In genomic region chr5:28466351-28466750, GRCm38 (mm10) we compare ENCODE assay signal across 11 mouse cellular contexts. TPM values are rescaled to one million over a fixed set of nuclear protein-coding genes. Genes with fewer than 3 reads are reported as not detected.
DNase-seq lines count a peak whose midpoint lies in the region; ATAC-seq and TF ChIP-seq lines count a peak whose summit lies in the region.
"Had no signal": no experiment of that assay in that cellular context is flagged by ENCODE, and none has a peak within 500 bp of the region (broad histone marks: within the 10 kb centered on the region; RNA-seq: fewer than 3 reads in every experiment).

No protein-coding gene starts in this region.

- H3K4me3 ChIP-seq in heart, embryonic 14.5 days (ENCODE audit: control insufficient read depth in 1 of 2, insufficient read depth in 1 of 2, low read depth in 1 of 2, low read length in 2 of 2), result peak overlapping the region; percentile 19 to 32
- peak overlapping the region; percentile 67 for H3K4me3 ChIP-seq in E14TG2a.4 (replicated peaks; ENCODE audit: low read length)
- H3K4me3 ChIP-seq in forebrain, embryonic 14.5 days (ENCODE audit: low read depth, low read length), result peak overlapping the region; percentile 42
- H3K4me3 ChIP-seq in limb, embryonic 14.5 days (replicated peaks; ENCODE audit: low read length), result peak overlapping the region; percentile 47
- no peak overlapping the region for H3K4me3 ChIP-seq in gastrocnemius, adult 2 months

- no peak overlapping the region for H3K9ac ChIP-seq in heart, embryonic 14.5 days (ENCODE audit: low read length)
- peak overlapping the region; percentile 58 for H3K9ac ChIP-seq in forebrain, embryonic 14.5 days (ENCODE audit: low read length)
- H3K9ac ChIP-seq in limb, embryonic 14.5 days (ENCODE audit: low read depth, low read length, severe bottlenecking), result no peak overlapping the region

- H3K4me2 ChIP-seq in heart, embryonic 14.5 days (ENCODE audit: low read length), result peak overlapping the region; percentile 56
- peak overlapping the region; percentile 72 for H3K4me2 ChIP-seq in forebrain, embryonic 14.5 days (ENCODE audit: low read length)
- peak overlapping the region; percentile 45 for H3K4me2 ChIP-seq in limb, embryonic 14.5 days (replicated peaks; ENCODE audit: low read depth, low read length, severe bottlenecking)

- intact Hi-C loops in heart, postnatal 36 days (cut with DNase I), result no loop called here
- intact Hi-C loops in gastrocnemius, postnatal 36 days (cut with DNase I), result loop anchor here (10.0 kb wide), 1 partner anchor 868 kb away; no protein-coding TSS in a partner anchor
- intact Hi-C loops in gastrocnemius, adult 2 months (cut with DNase I), result no loop called here

- no peaks in the 10 kb centered on the region for H3K9me3 ChIP-seq in heart, embryonic 14.5 days (ENCODE audit: control insufficient read depth, low read length)
- no peaks in the 10 kb centered on the region for H3K9me3 ChIP-seq in E14TG2a.4 (ENCODE audit: low read length)
- H3K9me3 ChIP-seq in forebrain, embryonic 14.5 days (replicated peaks; ENCODE audit: control insufficient read depth, low read length), result no peaks in the 10 kb centered on the region
- H3K9me3 ChIP-seq in limb, embryonic 14.5 days (ENCODE audit: control insufficient read depth, low read length), result no peaks in the 10 kb centered on the region

- peaks cover 97% of the 10 kb centered on the region for H3K27me3 ChIP-seq in heart, embryonic 14.5 days (ENCODE audit: control insufficient read depth, insufficient read depth, low read length)
- peaks cover 97% of the 10 kb centered on the region for H3K27me3 ChIP-seq in E14TG2a.4 (ENCODE audit: insufficient read depth, low read length)
- H3K27me3 ChIP-seq in forebrain, embryonic 14.5 days (replicated peaks; ENCODE audit: control insufficient read depth, insufficient read depth, low read length), result peaks cover 78% of the 10 kb centered on the region
- H3K27me3 ChIP-seq in limb, embryonic 14.5 days (ENCODE audit: control insufficient read depth, insufficient read depth, low read length), result peaks cover 79% of the 10 kb centered on the region

- under 1% methylated on average over 15 of the region's 15 CpGs for WGBS in heart, embryonic 14.5 days
- WGBS in forebrain, embryonic 14.5 days, result under 1% methylated on average over 15 of the region's 15 CpGs
- 0% methylated on average over 14 of the region's 15 CpGs for WGBS in limb, embryonic 14.5 days

- H3K27ac ChIP-seq in heart, embryonic 14.5 days (replicated peaks in 1 of 2; ENCODE audit: control insufficient read depth in 1 of 2, insufficient read depth in 1 of 2, low read depth in 2 of 2, low read length in 2 of 2), result no peak overlapping the region
- peak overlapping the region; percentile 70; the same call in 1 of the 2 replicates for H3K27ac ChIP-seq in forebrain, embryonic 14.5 days (ENCODE audit: low read depth, low read length)
- H3K27ac ChIP-seq in limb, embryonic 14.5 days (replicated peaks; ENCODE audit: low read depth, low read length), result no peak overlapping the region
- H3K27ac ChIP-seq in gastrocnemius, adult 2 months, result no peak overlapping the region

- DNase-seq in heart, postnatal 36 days, result no peak
- no peak for DNase-seq in forebrain, embryonic 14.5 days (ENCODE audit: low spot score)
- no peak for DNase-seq in limb, embryonic 14.5 days (ENCODE audit: low spot score)
- DNase-seq in gastrocnemius, postnatal 36 days, result no peak
- DNase-seq in gastrocnemius, adult 2 months, result no peak
- DNase-seq: gastrocnemius, postnatal 25 days had no signal

- TF ChIP-seq POLR2A in limb, embryonic 14.5 days (IDR thresholded peaks at IDR 0.05; ENCODE audit: borderline replicate concordance, extremely low read depth, insufficient read depth, insufficient read length), result no peak

- no peaks in the 10 kb centered on the region for H3K36me3 ChIP-seq in heart, embryonic 14.5 days (ENCODE audit: control insufficient read depth, insufficient read depth, low read length)
- H3K36me3 ChIP-seq in E14TG2a.4 (ENCODE audit: insufficient read depth, low read length), result no peaks in the 10 kb centered on the region
- no peaks in the 10 kb centered on the region for H3K36me3 ChIP-seq in forebrain, embryonic 14.5 days (ENCODE audit: control insufficient read depth, insufficient read depth, low read length)
- H3K36me3 ChIP-seq in limb, embryonic 14.5 days (ENCODE audit: control insufficient read depth, insufficient read depth, low read length), result no peaks in the 10 kb centered on the region

- TF ChIP-seq CTCF in E14TG2a.4 (conservative IDR thresholded peaks at IDR 0.05; ENCODE audit: low read length), result no peak
- TF ChIP-seq CTCF in gastrocnemius, adult 2 months (IDR thresholded peaks at IDR 0.05), result no peak

- peaks cover 2 to 22% of the 10 kb centered on the region in 2 experiments; a peak in 3 of 4 replicates for H3K4me1 ChIP-seq in heart, embryonic 14.5 days (ENCODE audit: control insufficient read depth in 2 of 2, insufficient read depth in 2 of 2, low read length in 2 of 2)
- peaks cover 48% of the 10 kb centered on the region for H3K4me1 ChIP-seq in E14TG2a.4 (replicated peaks; ENCODE audit: low read depth, low read length)
- 0 out of 2 replicates have a peak, but pooled peaks cover 7% of the 10 kb centered on the region for H3K4me1 ChIP-seq in forebrain, embryonic 14.5 days (ENCODE audit: control insufficient read depth, insufficient read depth, low read length)
- H3K4me1 ChIP-seq in limb, embryonic 14.5 days (ENCODE audit: control insufficient read depth, insufficient read depth, low read length), result peaks cover 8% of the 10 kb centered on the region

- no peak for ATAC-seq in heart, embryonic 14.5 days (ENCODE audit: insufficient number of reproducible peaks, insufficient read depth, low FRiP score, low read depth)
- no peak for ATAC-seq in forebrain, embryonic 14.5 days
- no peak for ATAC-seq in limb, embryonic 14.5 days (ENCODE audit: low FRiP score, low read depth)
- no peak for ATAC-seq in megakaryocyte-erythroid progenitor cell, adult 5-6 weeks (replicated peaks; ENCODE audit: low FRiP score, low TSS enrichment, poor library complexity, severe bottlenecking)
- ATAC-seq: activated CD4-positive, CD25-positive, alpha-beta regulatory T cell, adult 4 months had no signal

RNA-seq across cellular contexts. Expression of gene Shh, which starts 0.7 kb away (rescaled TPM):
- polyA plus RNA-seq in heart, embryonic 14.5 days (2014; fragmentation: Nextera tagmentation; extraction: Ambion mirVana), result not detected in 2 replicates
- total RNA-seq in heart, postnatal 36 days (2021), result not detected
- polyA plus RNA-seq in forebrain, embryonic 14.5 days (2014; fragmentation: Nextera tagmentation; extraction: Ambion mirVana), result 0.70 and 0.84 TPM in 2 replicates
- polyA plus RNA-seq in limb, embryonic 14.5 days (2012; rRNA removed), result 0.33 and 0.37 TPM in 2 replicates
- 0.06 TPM in 1 of 2 replicates, not detected in the other for polyA plus RNA-seq in limb, embryonic 14.5 days (2014; fragmentation: Nextera tagmentation; extraction: Ambion mirVana)
- total RNA-seq in gastrocnemius, postnatal 36 days (2021), result not detected
- not detected in 2 replicates for total RNA-seq in megakaryocyte-erythroid progenitor cell, adult 5-6 weeks (2014; fragmentation: Nextera tagmentation)
- total RNA-seq in megakaryocyte-erythroid progenitor cell, adult 5-6 weeks (2017), result not detected in 2 replicates
- not detected for total RNA-seq in gastrocnemius, adult 2 months (2021)
- total RNA-seq: gastrocnemius, postnatal 25 days had no signal
- polyA plus RNA-seq: activated CD4-positive, CD25-positive, alpha-beta regulatory T cell, adult 4 months; C2C12 had no signal
